Mouse (Mus musculus) inflammation-experienced regulatory T-cells, adult 6 months (primary cell): Measurements from ENCODE around the gene Ube2q1. TPM values are rescaled to one million over a fixed set of nuclear protein-coding genes. Genes with fewer than 3 reads are reported as not detected.
"Not testable (repeated sequence)": the region's sequence is repeated elsewhere in the genome, so short reads cannot be mapped to it uniquely, and the experiment has no call there.

ENCODE experiments used
- ATAC-seq: one replicate; pipeline ENCODE4 v1.8.0; 2017
- polyA plus RNA-seq, 3 experiments: library from polyadenylated mRNA; unstranded; fragments of 100-300 nt; shearing (Covaris generic); gene quantifications; one replicate each; pipeline ENCODE4 v1.2.1; 2017

The Ube2q1 gene
- polyA plus RNA-seq, 3 experiments from 2014 or later: 12.9 to 18.9 (median 16.5) TPM

- ATAC-seq: no peak
Measured at GRCm38 (mm10) chr3:89788680-89789352, 15.4 kb downstream of the Ube2q1 start.

GRCm38 (mm10) chr3:89794616-89795015, 21.2 kb downstream of the Ube2q1 start:
- ATAC-seq: no peak

GRCm38 (mm10) chr3:89795746-89796145, 22.3 kb downstream of the Ube2q1 start:
- no peak for ATAC-seq

GRCm38 (mm10) chr3:89796358-89796757, 22.9 kb downstream of the Ube2q1 start:
- no peak for ATAC-seq

- no peak for ATAC-seq
Measured at GRCm38 (mm10) chr3:89798518-89798917, 25.1 kb downstream of the Ube2q1 start.

- no peak for ATAC-seq
Measured at GRCm38 (mm10) chr3:89799476-89799875, 26.1 kb downstream of the Ube2q1 start.

GRCm38 (mm10) chr3:89800078-89800477, 26.7 kb downstream of the Ube2q1 start:
- ATAC-seq: not testable (repeated sequence)

- peak; percentile 54 for ATAC-seq
Measured at GRCm38 (mm10) chr3:89800774-89801506, 27.5 kb downstream of the Ube2q1 start.

GRCm38 (mm10) chr3:89801507-89801847, 28.1 kb downstream of the Ube2q1 start:
- peak; percentile 99 for ATAC-seq

- ATAC-seq: no peak
Measured at GRCm38 (mm10) chr3:89802876-89803275, 29.5 kb downstream of the Ube2q1 start.

- ATAC-seq: no peak
Measured at GRCm38 (mm10) chr3:89805179-89805578, 31.8 kb downstream of the Ube2q1 start.

- ATAC-seq: no peak
Measured at GRCm38 (mm10) chr3:89806751-89807150, 33.3 kb downstream of the Ube2q1 start.

- ATAC-seq: no peak
Measured at GRCm38 (mm10) chr3:89807171-89807570, 33.8 kb downstream of the Ube2q1 start.

- no peak for ATAC-seq
Measured at GRCm38 (mm10) chr3:89807881-89808280, 34.5 kb downstream of the Ube2q1 start.

GRCm38 (mm10) chr3:89808638-89809037, 35.2 kb downstream of the Ube2q1 start:
- no peak for ATAC-seq

- no peak for ATAC-seq
Measured at GRCm38 (mm10) chr3:89810841-89811240, 37.4 kb downstream of the Ube2q1 start.

GRCm38 (mm10) chr3:89812166-89812565, 38.8 kb downstream of the Ube2q1 start:
- no peak for ATAC-seq

GRCm38 (mm10) chr3:89814051-89814450, 40.6 kb downstream of the Ube2q1 start:
- no peak for ATAC-seq

GRCm38 (mm10) chr3:89817056-89817455, 43.6 kb downstream of the Ube2q1 start:
- ATAC-seq: no peak

GRCm38 (mm10) chr3:89818605-89819004, 45.2 kb downstream of the Ube2q1 start:
- no peak for ATAC-seq

- ATAC-seq: peak; percentile 78
Measured at GRCm38 (mm10) chr3:89819897-89820296, 46.5 kb downstream of the Ube2q1 start.

- ATAC-seq: no peak
Measured at GRCm38 (mm10) chr3:89820311-89821095, 47.1 kb downstream of the Ube2q1 start.

GRCm38 (mm10) chr3:89821096-89821513, 47.7 kb downstream of the Ube2q1 start:
- ATAC-seq: peak; percentile 65
